Mouse (Mus musculus): ENCODE data around the gene Camp.

Gene Camp

DNA sequence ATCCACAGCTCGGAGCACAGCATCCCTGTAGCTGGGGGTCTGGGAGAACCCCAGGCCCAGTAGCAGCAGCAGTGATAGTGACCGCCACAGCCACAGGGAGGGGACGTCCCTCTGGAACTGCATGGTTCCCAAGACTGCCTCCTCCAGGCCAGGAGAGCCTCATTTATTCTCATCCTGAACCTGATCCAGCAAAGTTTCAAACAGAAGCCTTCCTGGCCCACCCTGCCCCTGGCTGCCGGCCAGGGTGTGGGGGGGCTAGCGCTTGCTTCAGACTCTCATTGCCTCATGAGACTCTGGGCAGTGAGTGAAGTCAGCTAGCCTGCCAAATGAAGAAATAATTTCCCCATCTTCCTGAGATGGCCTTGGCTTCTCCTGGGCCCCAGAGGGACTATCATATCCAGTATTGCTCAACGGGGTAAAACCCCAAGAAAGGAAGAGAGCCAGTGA is at the start of gene Camp:
Camp (minus strand) TSS at position 306 of the 447 bp plus-strand sequence.
- no peak for DNase-seq

DNA sequence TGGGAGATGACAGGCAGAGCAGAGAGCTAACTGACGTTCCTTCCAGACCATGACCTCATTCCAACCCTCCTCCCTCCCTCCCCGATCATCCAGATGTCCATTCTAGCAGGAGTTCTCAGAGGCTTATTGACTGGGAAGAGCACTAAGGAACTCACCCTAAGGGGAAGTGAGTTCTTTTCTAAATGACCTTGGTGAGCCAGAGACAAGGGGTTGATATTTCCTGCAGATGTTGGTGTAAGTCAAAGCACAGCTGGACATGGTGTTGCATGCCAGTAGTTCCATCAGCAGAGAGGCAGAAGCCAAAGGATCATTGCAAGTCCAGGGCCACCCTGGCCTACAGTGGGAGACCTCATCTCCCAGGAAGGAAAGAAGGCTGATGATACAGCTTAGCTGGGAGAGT is 48.6 kb upstream of the Camp start:
- DNase-seq: no peak

DNA sequence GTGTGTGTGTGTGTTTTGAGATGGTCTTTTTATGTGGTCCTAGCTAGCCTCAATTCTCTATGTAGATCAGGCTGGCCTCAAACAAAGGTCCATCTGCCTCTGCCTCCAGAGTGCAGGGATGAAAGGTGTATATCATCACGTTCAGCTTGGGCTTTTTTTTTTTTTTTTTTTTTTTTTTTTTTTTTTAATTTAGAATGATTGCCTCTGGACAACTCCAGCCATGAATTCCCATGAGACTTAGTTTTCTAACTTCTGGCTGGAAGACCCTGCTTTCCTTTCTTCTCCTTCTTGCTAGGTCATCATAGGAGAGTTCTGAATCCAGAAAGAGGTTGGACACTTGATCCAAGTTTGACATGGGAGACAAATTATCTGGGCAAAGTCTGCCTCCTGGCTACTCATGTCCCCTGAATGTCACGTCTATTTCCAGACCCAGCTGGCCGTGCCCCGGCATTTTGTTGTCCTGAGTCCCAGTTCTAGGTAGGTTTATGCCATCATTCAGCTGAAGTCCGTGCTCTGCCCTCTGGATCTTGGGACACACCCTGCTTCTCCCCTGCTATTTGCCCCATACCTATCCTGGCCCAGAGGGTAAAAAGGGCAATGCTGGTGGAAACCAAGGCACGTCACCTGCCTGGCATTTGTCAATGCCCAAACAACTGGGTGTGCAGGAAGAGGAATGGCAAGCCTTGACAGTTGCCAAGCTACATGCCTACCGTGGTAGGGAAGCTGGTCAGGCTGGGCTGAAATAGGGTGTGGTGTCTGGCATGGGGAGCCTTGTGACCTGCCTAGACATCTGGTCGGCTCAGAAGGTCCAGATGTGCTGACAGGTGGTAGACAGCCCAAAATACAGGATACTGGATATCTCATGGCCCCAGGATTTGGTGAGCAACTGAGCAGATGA is 47.1 kb upstream of the Camp start:
- peak; percentile 26 for DNase-seq

DNA sequence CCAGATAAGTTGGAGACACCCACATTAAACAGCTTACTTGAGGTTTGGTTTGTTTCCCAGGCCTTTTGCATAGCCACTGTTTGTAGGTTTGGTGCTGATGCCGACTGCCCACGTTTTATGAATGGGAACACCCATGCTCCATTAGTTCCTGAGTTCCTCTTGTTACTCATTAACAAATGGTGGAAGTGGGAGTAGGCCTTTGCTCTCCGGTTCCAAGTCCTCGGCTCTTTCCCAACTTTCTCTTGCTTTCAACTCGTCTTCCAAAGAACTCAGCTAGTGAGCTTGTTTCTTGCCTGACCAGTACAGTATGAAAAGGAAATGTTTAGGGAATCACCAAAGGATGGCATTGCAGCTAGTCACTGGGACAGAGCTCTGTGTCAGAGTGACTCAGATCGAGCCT is 46.2 kb upstream of the Camp start:
- DNase-seq: no peak

DNA sequence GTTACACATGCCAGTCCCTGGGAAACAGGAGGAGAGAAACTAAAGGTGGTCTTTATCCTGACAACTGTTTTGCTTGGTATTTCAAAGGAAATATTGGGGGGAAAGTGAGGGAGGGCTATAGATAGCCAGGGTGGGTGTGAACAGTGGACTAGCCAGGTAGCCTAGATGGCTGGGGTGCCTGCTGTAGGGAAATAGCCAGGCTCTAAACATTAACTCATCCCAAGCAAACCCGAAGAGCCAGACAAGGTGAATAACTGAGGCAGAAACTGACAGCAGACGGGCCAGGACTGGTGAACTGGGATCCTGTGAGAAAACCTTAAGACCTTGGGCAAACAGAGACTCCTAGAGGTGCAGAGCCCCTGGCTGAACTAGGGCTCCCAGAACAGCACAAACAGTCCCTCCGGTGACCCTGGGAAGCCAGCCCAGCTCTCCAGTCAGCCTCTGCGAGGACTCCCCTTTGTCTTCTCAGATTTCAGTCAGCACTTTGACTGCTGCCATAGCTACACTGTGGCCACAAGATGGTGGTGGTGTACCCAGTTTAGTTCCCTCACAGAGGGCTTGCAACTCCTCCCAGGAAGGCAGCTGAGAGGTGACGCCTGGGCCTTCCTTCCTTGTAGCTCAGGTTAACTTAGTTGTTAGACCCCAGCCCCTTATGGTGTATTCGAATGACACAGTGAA is 45.1 kb upstream of the Camp start:
- DNase-seq: peak; percentile 57

DNA sequence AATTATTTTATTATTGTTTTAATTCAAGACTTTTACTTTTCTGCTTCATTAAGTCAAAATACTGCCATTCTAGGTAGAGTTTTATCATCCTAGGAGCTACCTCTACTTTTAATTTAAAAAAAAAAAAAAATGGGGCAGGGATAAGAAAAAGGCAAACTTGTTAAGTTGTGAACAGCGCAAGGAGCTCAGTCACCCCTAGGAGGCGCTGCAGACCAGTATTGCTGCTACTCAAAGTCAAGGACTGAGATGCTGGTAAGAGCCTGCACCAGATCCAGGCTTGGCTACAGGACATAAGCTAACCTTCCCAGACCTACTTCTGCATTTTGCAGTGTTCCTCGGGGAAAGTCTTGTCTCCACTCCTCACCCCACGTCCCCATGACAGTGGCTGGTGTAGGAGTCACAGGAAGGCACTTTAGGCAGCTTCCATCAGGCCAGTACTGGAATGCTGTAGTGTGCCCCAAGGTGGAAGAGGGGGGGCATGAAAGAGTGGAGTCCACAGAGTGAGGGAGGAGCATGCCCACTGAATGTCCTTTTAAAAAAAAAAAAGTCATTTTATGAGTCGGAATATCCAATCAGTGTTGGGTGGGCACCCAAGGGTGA is 43.3 kb upstream of the Camp start:
- DNase-seq: peak; percentile 80

DNA sequence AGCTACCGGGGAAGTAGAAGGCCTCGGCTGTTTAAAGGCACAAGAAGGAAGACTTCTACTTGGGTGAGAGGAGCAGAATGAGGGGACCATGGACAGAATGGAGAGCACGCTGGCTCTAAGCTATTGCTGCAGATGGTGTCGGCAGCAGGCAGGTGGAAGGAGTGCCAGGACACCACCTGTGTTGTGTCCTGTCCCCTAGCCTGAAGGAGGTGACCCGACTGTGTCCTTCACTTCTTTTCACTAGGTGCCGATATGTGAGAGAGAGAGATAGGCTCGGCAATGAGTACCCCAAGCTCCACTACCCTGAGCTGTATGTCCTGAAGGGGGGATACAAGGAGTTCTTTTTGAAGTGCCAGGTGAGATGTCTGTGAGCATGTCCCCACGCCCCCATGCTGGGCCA is 42.1 kb upstream of the Camp start:
- peak; percentile 78 for DNase-seq

DNA sequence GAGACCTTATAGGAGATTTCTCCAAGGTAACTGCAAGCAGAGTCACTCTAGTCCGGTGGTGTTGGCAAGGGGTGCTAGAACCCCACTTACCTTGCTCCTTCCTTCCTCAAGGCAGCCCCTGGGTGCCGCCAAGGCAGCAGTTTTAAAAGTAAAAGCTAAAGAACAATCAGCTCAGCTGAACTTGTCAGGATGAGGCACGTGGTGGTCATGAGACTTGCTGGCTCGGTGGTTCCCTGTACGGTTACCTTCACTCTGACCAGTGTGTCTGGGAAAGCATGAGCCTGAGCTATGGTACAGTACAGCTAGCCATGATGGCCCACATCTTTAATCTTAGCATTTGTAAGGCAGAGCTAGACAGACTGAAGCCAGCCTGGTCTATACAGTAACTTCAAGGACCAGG is 37.9 kb upstream of the Camp start:
- DNase-seq: no peak

DNA sequence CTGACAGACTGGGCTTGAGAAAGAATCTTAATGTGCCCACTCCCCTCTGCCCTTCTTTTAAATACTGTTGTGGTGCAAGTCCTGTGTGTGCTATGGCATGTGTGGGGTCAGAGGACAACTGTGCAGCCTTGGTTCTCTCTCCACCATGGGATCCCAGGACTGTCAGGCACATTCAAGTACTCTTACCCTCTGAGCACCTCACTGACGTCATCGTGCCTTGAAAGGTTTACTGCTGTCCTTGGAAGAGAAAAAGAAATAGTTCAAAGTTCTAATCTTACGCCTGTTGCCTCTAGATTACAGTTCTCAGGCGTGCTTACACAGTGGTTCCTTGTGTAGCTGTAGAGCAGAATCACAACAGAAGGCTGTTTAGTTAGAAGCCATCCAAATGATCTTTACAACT is 36.8 kb upstream of the Camp start:
- no peak for DNase-seq

DNA sequence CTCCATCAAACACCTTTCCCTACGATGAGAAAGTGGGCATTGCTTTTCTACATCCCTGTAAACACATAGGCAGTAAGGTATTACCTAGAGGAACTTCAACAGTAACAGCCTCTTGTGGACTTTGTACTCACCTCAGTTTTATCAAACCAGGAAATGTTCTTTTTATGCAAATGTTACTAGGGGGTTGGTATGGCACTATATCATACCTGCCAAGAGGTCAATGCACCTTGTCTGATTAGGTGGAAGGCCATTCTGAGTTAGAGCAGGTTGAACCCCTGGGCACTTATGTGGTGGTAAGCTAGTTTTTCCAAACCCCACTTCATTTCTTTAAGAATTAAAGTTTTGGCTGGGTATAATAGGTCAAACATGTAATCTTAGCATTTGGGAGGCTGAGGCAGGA is 29.9 kb upstream of the Camp start:
- DNase-seq: no peak

DNA sequence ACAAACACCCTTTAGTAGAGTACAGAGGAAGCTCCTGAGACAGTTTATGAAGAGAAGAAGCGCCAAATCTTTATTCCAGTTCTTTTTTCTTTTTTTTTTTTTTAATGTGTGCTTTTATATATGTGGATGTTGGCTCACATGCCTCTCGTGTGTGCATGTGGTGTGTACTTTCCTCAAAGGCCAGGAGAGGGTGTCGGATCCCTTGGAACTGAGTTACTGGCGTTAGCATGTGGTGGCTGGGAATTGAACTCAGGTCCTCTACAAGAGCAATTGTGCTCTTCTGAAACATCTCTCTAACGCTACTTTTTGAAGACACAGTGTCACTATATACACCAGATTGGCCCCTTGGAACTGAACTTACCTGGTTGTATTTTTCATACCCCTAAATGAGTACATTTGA is 28.2 kb upstream of the Camp start:
- DNase-seq: no peak

DNA sequence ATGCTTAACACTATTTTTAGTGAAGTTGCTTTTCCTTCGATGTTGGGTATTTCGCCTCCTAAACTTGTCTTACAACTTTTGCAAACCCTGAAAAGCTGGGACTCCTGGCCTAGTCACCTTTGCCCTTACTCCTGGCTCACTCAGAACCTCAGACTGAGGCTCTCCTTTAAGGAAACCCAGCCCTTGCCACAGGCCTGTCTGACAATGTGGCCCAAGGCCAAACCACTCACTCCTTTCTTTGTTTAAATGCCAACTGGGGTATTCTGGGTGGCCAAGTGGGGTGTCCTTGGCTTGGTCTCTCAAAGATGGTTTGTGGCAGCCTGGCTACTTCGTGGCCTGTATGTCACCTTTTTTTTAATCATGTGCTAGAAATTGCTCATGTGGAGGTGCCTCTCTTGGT is 27.3 kb upstream of the Camp start:
- DNase-seq: peak; percentile 53

DNA sequence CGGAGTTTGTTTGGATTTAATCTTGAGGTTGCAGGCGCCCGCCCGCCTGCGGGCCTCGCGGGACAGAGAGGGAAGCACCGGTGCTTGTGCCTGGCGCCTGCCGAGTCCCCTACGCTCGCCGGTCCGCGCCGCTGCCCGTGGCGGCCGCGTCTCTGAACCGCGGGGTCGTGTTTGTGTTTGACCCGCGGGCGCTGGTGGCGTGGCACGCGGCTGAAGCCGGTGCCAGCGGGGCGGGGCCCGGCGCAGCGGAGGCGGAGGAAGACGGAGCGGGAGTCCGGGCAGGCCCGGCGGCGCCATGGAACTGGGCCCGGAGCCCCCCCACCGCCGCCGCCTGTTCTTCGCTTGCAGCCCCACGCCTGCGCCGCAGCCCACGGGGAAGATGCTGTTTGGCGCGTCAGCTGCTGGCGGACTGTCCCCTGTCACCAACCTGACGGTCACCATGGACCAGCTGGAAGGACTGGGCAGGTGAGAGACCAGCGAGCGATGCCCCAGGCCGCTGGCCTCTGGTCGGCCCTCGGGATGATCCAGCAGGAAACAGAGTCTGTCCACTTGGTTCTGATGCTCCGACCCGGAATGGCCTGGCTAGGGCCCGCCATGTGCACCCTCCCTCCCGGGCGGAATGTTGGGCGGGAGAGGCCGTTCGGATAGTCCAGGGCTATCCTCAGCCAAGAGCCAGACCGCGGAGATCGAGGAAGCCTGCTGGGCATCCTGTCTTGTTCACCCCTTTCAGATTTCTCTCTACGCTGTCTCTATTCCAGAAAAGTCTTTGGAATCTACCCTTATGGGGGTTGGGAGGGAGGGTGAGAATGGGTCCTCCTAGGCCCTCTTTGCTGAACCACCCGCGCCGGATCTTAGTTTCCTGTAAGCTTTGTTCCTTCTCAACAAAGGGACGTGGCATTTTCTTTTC is 26.5 kb upstream of the Camp start:
- no peak for DNase-seq

DNA sequence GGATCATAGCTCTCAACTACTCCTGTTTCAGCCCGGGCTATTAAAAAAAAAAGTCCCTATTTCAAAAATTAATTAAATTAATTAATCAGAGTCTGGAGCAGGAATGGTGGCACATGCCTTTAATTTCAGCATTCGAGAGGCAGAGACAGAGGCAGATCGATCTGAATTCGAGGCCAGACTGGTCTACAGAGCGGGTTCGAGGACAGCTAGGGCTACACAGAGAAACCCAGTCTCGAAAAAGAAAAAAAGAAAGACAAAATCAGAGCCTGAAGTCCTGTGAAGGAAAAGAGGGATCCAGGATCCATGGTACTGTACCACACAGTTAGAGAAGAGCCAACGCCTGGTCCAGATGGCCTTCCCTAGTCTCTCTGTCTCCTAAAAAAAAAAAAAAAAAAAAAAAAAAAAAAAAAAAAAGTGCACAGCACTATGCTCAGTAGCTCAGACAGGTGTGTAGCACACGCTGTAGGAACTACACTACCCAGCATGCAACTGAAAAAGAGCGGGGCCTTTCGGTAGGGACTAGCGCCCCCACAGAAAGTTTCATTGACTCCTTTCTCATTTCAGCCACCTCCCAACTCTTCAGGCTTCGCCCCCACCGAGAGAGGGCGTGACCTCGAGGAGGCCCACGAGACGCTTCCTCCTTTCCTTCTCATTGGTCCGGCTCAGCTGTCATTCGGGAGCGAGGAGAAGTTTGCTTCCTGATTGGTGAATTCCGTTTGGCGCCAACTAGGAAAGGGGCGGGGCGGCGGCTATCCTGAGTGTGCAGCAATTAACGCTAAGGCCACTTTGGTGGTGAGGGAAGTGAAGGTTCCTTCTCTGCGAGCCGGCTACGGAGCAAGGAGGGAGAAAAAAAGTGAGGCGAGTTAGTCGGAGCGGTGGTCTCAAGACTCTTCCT is 25.6 kb upstream of the Camp start, which contains the start of gene Cdc25a:
Cdc25a (plus strand) TSS at position 783 of the 895 bp plus-strand sequence.
- DNase-seq: peak; percentile 99

DNA sequence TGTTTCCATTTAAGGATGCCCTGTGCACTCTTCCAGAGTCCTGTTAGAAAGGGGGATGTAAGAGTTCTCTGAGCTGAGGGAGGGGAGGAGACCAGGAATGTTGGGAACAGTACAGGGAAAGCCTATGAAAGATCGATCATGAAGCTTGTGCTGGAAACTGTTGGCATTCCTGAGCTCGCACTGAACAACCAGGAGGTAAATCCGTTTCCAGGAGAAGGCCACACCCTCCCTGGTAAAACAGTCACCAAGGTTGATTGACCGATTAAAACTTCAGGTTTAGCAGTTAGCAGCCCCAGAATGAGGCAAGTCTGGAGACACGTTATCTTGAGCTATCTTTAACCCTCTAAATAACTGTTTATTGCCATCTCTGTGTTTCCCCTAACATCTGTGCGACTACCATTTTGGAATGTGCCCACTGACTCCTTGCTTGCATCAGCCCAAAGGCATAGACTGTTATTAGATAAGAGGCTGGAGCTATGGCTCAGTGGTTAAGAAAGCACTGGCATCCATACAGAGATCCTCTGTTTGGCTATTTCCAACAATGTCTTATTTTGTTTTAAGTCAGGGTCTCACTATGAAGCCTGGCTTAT is 21.7 kb upstream of the Camp start:
- DNase-seq: no peak

DNA sequence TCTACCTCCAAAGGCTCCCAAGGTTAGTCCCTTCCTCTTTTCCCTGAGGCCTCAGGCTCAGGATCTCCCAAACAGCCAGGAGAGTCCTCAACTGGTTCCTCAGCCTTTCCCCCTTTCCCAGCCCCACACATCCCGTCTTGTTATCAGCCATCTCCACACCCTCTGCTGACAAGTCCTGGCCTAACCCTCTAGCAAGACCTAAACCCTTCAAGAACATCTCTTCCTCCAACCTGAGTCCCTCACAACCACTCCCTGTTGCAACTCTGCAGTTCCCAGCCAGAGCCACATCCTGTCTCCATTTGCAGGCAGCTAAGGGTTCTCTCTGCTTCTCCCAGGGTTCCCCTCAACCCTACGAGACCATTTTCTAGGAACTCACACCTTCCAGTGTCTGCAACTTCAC is 16.8 kb upstream of the Camp start:
- no peak for DNase-seq

DNA sequence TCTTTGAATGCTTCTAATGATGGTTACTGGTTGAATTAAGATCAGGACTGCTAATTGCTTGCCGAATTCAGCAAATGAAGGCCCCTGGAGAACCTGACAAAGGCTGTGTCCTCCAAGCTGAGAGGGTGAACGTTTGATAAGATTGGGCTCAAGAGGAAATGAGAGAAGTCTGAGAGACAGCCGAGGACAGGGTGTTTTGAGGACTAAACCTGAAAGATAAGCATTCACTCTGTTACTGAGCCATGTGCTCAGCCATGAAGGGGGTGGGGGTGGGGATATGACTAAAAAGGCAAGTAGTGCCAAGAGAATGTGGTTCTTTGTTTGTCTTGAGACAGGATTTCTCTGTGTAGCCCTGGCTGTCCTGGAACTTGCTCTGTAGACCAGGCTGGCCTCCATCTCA is 13.7 kb upstream of the Camp start:
- no peak for DNase-seq

DNA sequence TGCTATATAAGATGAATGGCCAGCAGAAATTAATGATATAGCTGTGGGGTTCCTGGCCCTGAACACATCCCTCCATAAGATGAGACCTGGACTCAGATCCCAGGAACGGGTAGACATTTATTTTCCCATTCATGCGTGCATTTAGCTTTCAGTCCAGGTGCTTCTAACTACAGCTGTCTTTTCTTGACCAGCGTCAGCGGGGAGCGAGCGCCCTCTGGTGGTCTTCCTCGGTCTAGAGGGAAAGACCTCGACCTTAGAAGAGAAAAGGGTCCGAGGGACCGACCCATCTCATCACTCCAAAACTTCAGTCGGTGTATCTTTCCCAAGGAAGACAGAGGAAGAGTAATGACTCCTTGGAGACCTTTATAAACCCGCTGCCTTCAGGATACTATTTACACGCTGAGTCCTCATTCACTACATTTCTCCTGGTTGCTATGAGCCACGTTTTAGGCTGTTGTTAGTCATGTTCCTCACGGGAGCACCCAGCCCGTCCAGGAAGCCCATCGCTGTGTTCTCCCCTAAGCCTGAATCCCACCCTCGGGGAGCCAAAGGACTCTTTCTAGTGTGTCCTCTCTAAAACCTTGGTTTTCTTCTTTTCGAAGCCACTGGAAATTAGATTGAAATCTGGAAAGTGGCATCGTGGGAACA is 13.1 kb upstream of the Camp start:
- peak; percentile 49 for DNase-seq

DNA sequence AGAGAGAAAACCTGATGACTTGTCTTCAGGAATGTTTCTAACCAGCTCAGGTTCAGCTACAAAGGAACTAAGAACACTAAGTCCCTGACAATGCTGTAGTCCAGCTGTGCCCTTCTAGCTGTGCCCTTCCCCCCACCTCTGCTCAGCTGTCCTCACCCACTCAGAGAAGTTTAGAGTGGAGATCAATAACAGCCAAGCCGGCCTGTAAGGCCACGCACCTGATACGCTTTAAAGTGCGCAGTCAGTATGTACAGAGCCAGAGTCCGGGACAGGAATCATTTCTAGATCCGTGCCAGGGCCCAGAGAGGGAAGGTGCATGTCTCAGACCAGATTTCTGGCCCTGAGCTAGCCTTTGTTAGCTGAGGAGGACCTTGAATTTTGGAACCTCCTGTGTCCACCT is 6.5 kb upstream of the Camp start:
- DNase-seq: no peak

DNA sequence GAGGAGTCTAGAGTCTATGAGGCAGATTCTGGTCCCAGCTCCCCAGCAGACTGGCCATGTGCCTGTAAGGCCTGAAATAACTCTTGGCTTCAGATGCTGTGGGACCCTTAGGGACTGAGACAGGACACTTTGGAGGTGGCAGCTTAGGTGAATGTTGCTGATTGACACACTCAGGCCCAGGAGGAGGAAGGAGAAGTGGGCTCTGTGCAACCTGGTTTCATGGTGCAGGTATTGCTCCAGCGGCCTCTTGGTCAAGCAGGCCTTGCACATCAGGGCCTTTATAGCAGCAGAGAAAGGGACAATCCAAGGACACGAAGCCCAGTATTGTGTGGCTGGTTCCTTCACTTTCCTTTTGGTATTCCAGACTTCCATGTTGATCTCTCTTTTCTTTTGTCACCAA is 4.9 kb upstream of the Camp start:
- DNase-seq: no peak

DNA sequence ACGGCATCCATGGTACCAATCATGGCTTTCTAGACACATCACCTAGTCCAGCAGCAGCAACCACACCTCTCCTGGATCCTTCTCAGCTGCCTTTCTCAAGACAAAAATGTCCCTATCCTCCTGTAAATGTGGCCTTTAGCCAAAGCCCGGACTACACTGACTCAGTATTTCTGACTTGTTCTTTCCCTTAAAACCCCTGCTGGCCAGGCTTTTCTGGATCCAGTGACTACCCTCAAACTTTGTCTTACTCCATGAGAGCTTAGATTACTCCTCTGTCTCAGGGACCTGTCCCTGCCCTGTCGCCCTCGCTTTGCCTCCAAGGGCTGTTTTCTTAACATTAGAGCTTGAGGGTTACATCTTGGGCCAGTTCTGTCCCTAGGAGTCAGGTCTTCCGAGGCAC is 682 bp upstream of the Camp start:
- DNase-seq: no peak

Measured in cerebellum, adult 9-11 months (tissue).